Mouse (Mus musculus) CH12.LX (cell line): ENCODE results near the gene Tead1. TPM values are rescaled to one million over a fixed set of nuclear protein-coding genes. Genes with fewer than 3 reads are reported as not detected.
A peak's percentile ranks its signal among the peaks of the same experiment; 100 is the strongest.

Experiments
- DNase-seq: peaks from one replicate; pipeline ENCODE4 v3.0.0-alpha.2; 2013; ENCODE audit errors: extremely low read depth
- H3K27ac ChIP-seq: 2 replicates; pipeline ENCODE4 v1.5.1; 2012; ENCODE audit warnings: low read depth, mild to moderate bottlenecking, control low read depth, moderate library complexity; ENCODE audit not compliant: insufficient read depth
- H3K27me3 ChIP-seq: replicated peaks from 2 replicates; pipeline ENCODE3; 2012; ENCODE audit warnings: inconsistent platforms
- H3K36me3 ChIP-seq, 2 experiments: replicated peaks in 1 of 2; 2 replicates each; pipeline versions ENCODE3 to v1.6.1; 2012; ENCODE audit warnings: inconsistent platforms in 1 of 2, low read length in 1 of 2, mild to moderate bottlenecking in 1 of 2, mixed read lengths in 1 of 2, moderate library complexity in 1 of 2; ENCODE audit not compliant: control insufficient read depth in 1 of 2, insufficient read depth in 1 of 2
- H3K4me1 ChIP-seq, 2 experiments: 2 replicates each; pipeline ENCODE4 v1.6.1; 2012; ENCODE audit warnings: inconsistent platforms in 1 of 2, moderate library complexity in 1 of 2; ENCODE audit not compliant: insufficient read depth in 2 of 2, control insufficient read depth in 1 of 2
- H3K4me2 ChIP-seq: 2 replicates; pipeline ENCODE4 v1.6.1; 2012; ENCODE audit warnings: low read depth, mild to moderate bottlenecking, control low read depth; ENCODE audit not compliant: poor library complexity, insufficient read depth, severe bottlenecking
- H3K4me3 ChIP-seq, 3 experiments: fragments of 150-350 bp in 1 of 3; sonication (generic) in 1 of 3; replicated peaks in 1 of 3; 2 replicates each; pipeline versions ENCODE3 to v1.5.1; 2011 to 2012; ENCODE audit warnings: low read depth in 2 of 3, low read length in 2 of 3, mild to moderate bottlenecking in 2 of 3, moderate library complexity in 2 of 3, control low read depth in 1 of 3, improper control_type of control experiment in 1 of 3, inconsistent platforms in 1 of 3, mixed read lengths in 1 of 3; ENCODE audit not compliant: poor library complexity in 1 of 3
- H3K79me2 ChIP-seq: replicated peaks from 2 replicates; pipeline ENCODE4 v1.6.1; 2012; ENCODE audit warnings: mild to moderate bottlenecking, moderate library complexity; ENCODE audit not compliant: control insufficient read depth, poor library complexity, insufficient read depth, severe bottlenecking; ENCODE audit errors: extremely low read depth
- H3K9ac ChIP-seq: 2 replicates; pipeline ENCODE4 v1.6.1; 2012; ENCODE audit warnings: low read depth, mild to moderate bottlenecking, control low read depth, moderate library complexity; ENCODE audit not compliant: insufficient read depth
- H3K9me3 ChIP-seq: replicated peaks from 2 replicates; pipeline ENCODE3; 2012; ENCODE audit warnings: low read length, inconsistent platforms, mixed read lengths
- CHD2 ChIP-seq: IDR thresholded peaks from 2 replicates; pipeline ENCODE4 v1.6.1; 2011; ENCODE audit warnings: low read length, improper control_type of control experiment
- GABPA ChIP-seq: IDR thresholded peaks from 2 replicates; pipeline ENCODE4 v1.6.1; 2012; ENCODE audit warnings: low read depth, low read length, improper control_type of control experiment, inconsistent platforms; ENCODE audit not compliant: insufficient replicate concordance
- HCFC1 ChIP-seq: IDR thresholded peaks from 2 replicates; pipeline ENCODE4 v1.6.1; 2012; ENCODE audit warnings: low read depth, mild to moderate bottlenecking, inconsistent platforms, low read length, improper control_type of control experiment
- JUN ChIP-seq: IDR thresholded peaks from 2 replicates; pipeline ENCODE4 v1.6.1; 2011; ENCODE audit warnings: low read depth, mild to moderate bottlenecking, low read length, improper control_type of control experiment, moderate library complexity; ENCODE audit not compliant: insufficient read depth
- KAT2A ChIP-seq: IDR thresholded peaks from 2 replicates; pipeline ENCODE4 v1.6.1; 2012; ENCODE audit warnings: low read length, improper control_type of control experiment, inconsistent platforms; ENCODE audit not compliant: insufficient replicate concordance
- MAFK ChIP-seq: IDR thresholded peaks from 2 replicates; pipeline ENCODE4 v1.6.1; 2011; ENCODE audit warnings: low read length, improper control_type of control experiment; ENCODE audit not compliant: insufficient replicate concordance
- MEF2A ChIP-seq: IDR thresholded peaks from 2 replicates; pipeline ENCODE4 v1.6.1; 2014; ENCODE audit warnings: low read depth, mild to moderate bottlenecking, inconsistent platforms, low read length, improper control_type of control experiment, borderline replicate concordance
- MYC ChIP-seq: IDR thresholded peaks from 2 replicates; pipeline ENCODE4 v1.6.1; 2011; ENCODE audit warnings: low read depth, mild to moderate bottlenecking, improper control_type of control experiment, low read length
- NELFE ChIP-seq: IDR thresholded peaks from 2 replicates; pipeline ENCODE4 v1.6.1; 2011; ENCODE audit warnings: low read depth, low read length, improper control_type of control experiment
- NRF1 ChIP-seq: IDR thresholded peaks from 2 replicates; pipeline ENCODE4 v1.6.1; 2014; ENCODE audit warnings: low read depth, mild to moderate bottlenecking, inconsistent platforms, low read length, improper control_type of control experiment, moderate library complexity
- PAX5 ChIP-seq: IDR thresholded peaks from 2 replicates; pipeline ENCODE4 v1.6.1; 2012; ENCODE audit warnings: low read length, inconsistent platforms, mixed read lengths
- POLR2A ChIP-seq: IDR thresholded peaks from 2 replicates; pipeline ENCODE4 v1.6.1; 2011; ENCODE audit warnings: low read depth, mild to moderate bottlenecking, improper control_type of control experiment, low read length
- POLR2AphosphoS2 ChIP-seq: IDR thresholded peaks from 2 replicates; pipeline ENCODE4 v1.6.1; 2011; ENCODE audit warnings: low read depth, low read length, improper control_type of control experiment
- RAD21 ChIP-seq: IDR thresholded peaks from 2 replicates; pipeline ENCODE4 v1.6.1; 2011; ENCODE audit warnings: low read depth, mild to moderate bottlenecking, low read length, improper control_type of control experiment, moderate library complexity
- SMC3 ChIP-seq: IDR thresholded peaks from 2 replicates; pipeline ENCODE4 v1.6.1; 2011; ENCODE audit warnings: low read depth, low read length, improper control_type of control experiment
- TBP ChIP-seq: conservative IDR thresholded peaks from 2 replicates; pipeline ENCODE4 v1.6.1; 2011; ENCODE audit warnings: low read depth, low read length, improper control_type of control experiment
- TCF12 ChIP-seq: IDR thresholded peaks from 2 replicates; pipeline ENCODE4 v1.6.1; 2014; ENCODE audit warnings: low read depth, mild to moderate bottlenecking, inconsistent platforms, low read length, improper control_type of control experiment
- USF1 ChIP-seq: IDR thresholded peaks from 2 replicates; pipeline ENCODE4 v1.6.1; 2014; ENCODE audit warnings: low read depth, mild to moderate bottlenecking, inconsistent platforms, low read length, improper control_type of control experiment
- ZKSCAN1 ChIP-seq: IDR thresholded peaks from 2 replicates; pipeline ENCODE4 v1.6.1; 2012; ENCODE audit warnings: low read depth, inconsistent platforms, low read length, improper control_type of control experiment, borderline replicate concordance
- ZMIZ1 ChIP-seq: IDR thresholded peaks from 2 replicates; pipeline ENCODE4 v1.6.1; 2012; ENCODE audit warnings: low read depth, mild to moderate bottlenecking, inconsistent platforms, low read length, improper control_type of control experiment
- dilution Hi-C: fragments of 300-500 bp; cut with MboI; formaldehyde crosslinking; loops from 2 replicates; pipeline ENCODE4 v1.14.3; 2020; ENCODE audit warnings: low sequenced_read_pairs; ENCODE audit not compliant: extremely low pct_unique_long_range_greater_than_20kb, extremely low pct_ligation_motif_present
- in situ Hi-C: fragments of 300-500 bp; cut with MboI; formaldehyde crosslinking; loops from 3 replicates; pipeline ENCODE4 v1.14.3; 2019; ENCODE audit warnings: low sequenced_read_pairs, low pct_ligation_motif_present, low pct_unique_long_range_greater_than_20kb, mixed read lengths
- polyA plus RNA-seq: library from polyadenylated mRNA; unstranded; fragments of >175 nt; gene quantifications from 2 replicates; pipeline ENCODE4 v1.2.1, GENCODE M21; 2012; ENCODE audit warnings: low read depth; ENCODE audit not compliant: insufficient read length
- total RNA-seq, 2 experiments: library from RNA; depleted of rRNA; stranded (reverse); fragments of 300-350 nt in 1 of 2; fragments of >200 nt in 1 of 2; gene quantifications; 2 replicates each; pipeline ENCODE4 v1.2.3; 2012 to 2014

The Tead1 gene
- total and polyA plus RNA-seq, 3 experiments: not detected

DNA sequence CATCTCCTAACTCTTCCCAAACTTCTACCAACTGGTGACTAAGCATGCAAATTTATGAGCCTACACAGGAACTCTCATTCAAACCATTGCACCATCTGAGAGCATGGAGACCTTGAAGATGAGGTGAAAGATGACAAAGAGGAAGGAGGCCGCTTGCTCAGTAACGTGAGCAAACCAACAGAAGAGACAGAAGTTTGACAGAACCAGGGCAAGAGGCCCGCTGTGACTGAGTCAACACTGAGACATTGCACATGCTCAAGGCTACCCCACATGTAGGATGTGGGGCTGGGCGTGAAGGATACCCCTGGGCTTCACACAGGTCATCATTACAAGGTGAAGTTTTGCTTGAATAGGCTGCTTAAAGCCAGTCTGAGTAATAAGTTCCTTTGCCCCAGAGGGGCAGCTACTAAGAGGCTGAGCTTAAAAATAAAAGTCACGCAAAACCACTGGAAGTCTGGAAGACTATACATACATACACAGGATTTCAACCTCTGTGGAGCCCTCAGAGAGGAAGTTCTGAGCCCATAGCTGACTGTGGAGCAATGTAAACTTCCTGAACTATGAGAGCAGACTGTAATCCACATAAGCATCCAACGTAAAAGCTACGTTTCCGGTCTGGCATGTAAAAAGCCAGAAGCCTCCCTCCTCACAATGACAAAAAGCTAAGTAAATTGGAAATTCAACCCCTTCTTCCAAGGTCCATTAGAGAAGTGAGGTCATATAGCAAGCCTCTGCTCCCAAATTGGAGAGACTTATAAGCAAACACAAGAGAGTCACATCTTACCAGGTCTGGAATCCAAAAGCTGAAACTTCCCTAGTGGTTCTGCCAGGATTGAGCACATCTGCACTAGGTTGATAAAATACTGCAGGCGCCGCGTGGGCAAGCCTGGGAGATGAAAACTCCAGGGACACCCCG is 16.5 kb upstream of the Tead1 start:
- Histone ChIP-seq H3K27me3 (no peaks in the 10 kb centered on the region), H3K36me3 (no peaks in the 10 kb centered on the region), H3K9ac (no peak overlapping the region), H3K27ac (no peak overlapping the region), H3K79me2 (no peaks in the 10 kb centered on the region), H3K4me3 (no peak overlapping the region), H3K4me2 (no peak overlapping the region), H3K4me1 (peaks cover 0 to 12% of the 10 kb centered on the region in 2 experiments; a peak in 2 of 4 replicates), H3K9me3 (peaks cover 4% of the 10 kb centered on the region)
- DNase-seq: peak; percentile 38
- TF ChIP-seq NELFE: no peak
- TF ChIP-seq HCFC1: no peak
- no peak for TF ChIP-seq ZMIZ1
- TF ChIP-seq RAD21: no peak
- no peak for TF ChIP-seq KAT2A
- no peak for TF ChIP-seq NRF1
- TF ChIP-seq TCF12: no peak
- no peak for TF ChIP-seq TBP
- no peak for TF ChIP-seq MYC
- TF ChIP-seq POLR2AphosphoS2: no peak
- no peak for TF ChIP-seq ZKSCAN1
- no peak for TF ChIP-seq POLR2A
- TF ChIP-seq CHD2: no peak
- no peak for TF ChIP-seq USF1
- TF ChIP-seq MEF2A: no peak
- no peak for TF ChIP-seq SMC3
- no peak for TF ChIP-seq MAFK
- no peak for TF ChIP-seq GABPA
- no peak for TF ChIP-seq JUN
- no peak for TF ChIP-seq PAX5
- dilution Hi-C loops (no loop called here), in situ Hi-C loops (no loop called here)

GRCm38 (mm10) chr7:112663314-112663966 is 15.7 kb upstream of the Tead1 start:
- Histone ChIP-seq H3K27ac (no peak overlapping the region), H3K9me3 (peaks cover 4% of the 10 kb centered on the region), H3K4me1 (peaks cover 0 to 12% of the 10 kb centered on the region in 2 experiments; a peak in 2 of 4 replicates), H3K9ac (no peak overlapping the region), H3K79me2 (no peaks in the 10 kb centered on the region), H3K4me2 (no peak overlapping the region), H3K4me3 (no peak overlapping the region), H3K36me3 (no peaks in the 10 kb centered on the region), H3K27me3 (no peaks in the 10 kb centered on the region)
- TF ChIP-seq POLR2AphosphoS2: no peak
- in situ Hi-C loops (no loop called here), dilution Hi-C loops (no loop called here)
- no peak for DNase-seq
